Mouse (Mus musculus) left cerebral cortex, postnatal 36 days (tissue): ENCODE measurements around the gene Enpep. TPM values are rescaled to one million over a fixed set of nuclear protein-coding genes. Genes with fewer than 3 reads are reported as not detected.

Experiments
- DNase-seq, 2 experiments: peaks; one replicate each; pipeline ENCODE4 v3.0.0; 2021 to 2022; ENCODE audit warnings: low spot score in 2 of 2, mixed read lengths in 1 of 2
- intact Hi-C: fragments of 180-260 bp; cut with DNase I; formaldehyde crosslinking; loops from one replicate; pipeline ENCODE4 v1.15.1; 2025
- total RNA-seq, 2 experiments: library from RNA; stranded (reverse); gene quantifications; 2 replicates each; pipeline ENCODE4 v1.2.3; 2021

The Enpep gene
- total RNA-seq, 2 experiments from 2014 or later: 1.5 TPM

DNA sequence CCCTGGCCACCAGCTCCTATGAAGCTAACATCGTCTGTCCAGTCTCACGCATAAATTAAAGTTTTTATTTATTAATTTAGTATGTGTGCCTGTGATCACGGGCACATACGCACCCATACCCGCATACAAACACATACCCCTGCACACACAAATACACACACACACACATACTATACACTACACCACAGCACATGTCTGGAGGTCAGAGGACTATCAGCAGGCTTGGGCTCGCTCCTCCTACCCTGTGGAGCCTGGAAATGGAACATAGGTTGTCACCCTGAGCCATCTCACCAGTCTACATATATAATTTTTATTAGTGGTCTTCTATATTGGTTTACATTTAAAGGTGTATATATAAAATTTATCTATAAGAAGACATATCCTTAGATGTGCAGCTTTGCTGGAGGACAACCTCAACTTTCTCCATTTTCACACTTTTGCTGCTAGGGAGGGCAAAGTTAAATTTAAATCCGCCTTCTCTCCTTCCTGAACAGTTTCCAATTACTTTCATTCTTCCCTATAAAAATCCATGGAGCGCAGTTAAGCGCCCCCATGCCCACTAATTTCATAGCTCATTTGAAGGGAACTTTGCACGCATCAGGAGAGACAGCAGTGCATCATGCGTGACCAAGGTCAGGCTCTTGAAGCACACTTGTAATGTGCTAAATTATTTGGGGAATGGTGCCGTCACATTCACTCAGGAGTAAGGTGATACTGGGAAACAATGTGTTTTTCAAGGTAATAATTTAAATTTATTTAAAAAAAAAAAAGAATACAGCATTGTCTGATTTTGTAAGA lies 63.4 kb downstream of the Enpep start:
- intact Hi-C loops: no loop called here
- no peak for DNase-seq

DNA sequence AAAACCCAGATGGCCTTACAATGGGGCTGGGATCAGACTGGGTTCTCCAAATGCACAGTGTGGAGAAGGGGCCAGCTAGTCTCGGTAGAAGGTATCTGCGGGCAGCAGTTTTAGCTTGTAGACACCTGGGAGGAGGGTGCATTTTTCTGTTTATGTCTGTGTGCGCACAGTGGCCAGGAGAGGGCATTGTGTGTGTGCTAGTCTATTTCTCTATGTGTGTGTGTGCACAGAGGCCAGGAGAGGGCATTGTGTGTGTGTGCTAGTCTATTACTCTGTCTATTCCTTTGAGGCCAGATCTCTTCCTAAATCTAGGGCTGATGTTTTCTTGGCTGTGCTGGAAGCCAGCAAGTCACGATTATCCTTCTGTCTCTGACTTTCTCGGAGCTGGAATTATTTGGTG lies 74.0 kb downstream of the Enpep start:
- intact Hi-C loops: no loop called here
- no peak for DNase-seq

DNA sequence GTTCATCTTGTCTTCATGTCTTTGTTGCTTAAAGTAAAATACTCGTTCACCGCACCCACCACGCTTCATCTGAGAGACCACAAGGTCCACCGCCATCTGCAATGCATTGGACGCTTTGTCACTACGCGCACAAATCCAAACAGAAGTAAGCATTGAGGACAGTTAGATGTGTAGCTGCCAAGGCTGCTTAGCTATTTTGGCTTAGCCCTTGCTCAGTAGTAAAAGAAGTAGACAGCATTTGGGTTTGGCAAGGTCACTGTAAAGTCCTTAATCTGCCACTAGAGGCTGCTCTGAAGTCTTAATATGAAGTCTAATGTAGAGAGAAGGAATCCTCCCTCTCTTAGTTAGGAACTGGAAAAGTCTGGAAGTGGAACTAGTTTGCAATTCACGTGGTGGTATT lies 75.8 kb downstream of the Enpep start:
- no peak for DNase-seq
- intact Hi-C loops: no loop called here

DNA sequence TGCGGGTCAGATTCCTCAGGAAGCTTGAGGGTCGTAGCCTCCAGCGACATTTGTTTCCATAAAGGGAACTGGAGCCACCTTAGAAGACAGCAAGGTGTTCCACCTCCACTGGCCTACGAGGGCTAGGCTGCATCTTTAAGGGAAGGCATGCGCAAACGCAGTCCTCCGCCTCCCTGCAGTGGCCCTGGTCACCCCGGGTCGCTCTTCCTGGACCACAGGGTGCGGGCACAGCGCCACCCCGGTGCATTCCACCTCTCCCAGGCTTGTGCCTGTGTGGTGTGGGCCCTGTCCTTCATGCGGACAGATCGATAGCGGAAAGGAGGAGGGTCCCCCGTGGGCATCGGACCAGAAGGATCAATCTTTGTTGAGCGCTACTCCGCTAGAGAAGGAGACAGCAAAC lies 76.2 kb downstream of the Enpep start:
- intact Hi-C loops: no loop called here
- no peak for DNase-seq

DNA sequence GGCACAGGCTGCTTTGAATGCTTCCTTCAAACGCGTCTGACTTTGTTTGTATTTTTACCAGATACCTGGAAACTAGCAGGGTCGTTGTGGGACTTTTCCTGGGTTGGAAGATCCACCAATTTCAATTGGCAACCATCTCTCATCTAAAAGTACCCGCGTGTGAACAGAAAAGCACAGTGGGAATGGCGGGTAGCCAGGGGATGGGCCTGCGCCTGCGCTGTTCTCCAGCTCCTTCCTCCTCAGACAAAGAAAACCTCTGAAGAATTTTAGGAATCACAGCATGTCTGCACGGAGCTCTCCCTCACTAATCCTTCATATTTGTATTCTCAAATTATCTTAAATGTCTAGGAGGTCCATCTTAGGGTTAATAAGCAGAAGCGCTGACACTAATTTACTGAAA lies 78.3 kb downstream of the Enpep start:
- intact Hi-C loops: no loop called here
- peak in 1 of 2 experiments; percentile 28 for DNase-seq

DNA sequence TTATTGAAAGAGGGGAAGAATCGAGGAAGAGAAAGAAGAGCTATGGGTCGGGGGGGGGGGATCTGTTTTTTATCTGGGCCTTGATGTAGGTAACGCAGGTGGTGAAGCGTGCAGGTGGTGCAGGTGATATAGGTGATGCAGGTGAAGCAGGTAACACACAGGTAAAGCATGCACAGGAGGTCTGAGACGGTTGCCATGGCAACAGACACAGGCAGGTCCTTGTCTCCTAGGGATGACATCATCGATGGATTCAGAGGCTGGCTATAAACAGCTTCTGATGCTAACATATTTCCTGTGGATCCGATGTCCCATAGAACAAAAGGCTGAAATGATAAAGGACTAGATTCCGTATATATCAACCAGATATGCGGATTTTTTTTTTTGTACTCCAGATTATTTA lies 81.5 kb downstream of the Enpep start:
- intact Hi-C loops: no loop called here
- DNase-seq: no peak

DNA sequence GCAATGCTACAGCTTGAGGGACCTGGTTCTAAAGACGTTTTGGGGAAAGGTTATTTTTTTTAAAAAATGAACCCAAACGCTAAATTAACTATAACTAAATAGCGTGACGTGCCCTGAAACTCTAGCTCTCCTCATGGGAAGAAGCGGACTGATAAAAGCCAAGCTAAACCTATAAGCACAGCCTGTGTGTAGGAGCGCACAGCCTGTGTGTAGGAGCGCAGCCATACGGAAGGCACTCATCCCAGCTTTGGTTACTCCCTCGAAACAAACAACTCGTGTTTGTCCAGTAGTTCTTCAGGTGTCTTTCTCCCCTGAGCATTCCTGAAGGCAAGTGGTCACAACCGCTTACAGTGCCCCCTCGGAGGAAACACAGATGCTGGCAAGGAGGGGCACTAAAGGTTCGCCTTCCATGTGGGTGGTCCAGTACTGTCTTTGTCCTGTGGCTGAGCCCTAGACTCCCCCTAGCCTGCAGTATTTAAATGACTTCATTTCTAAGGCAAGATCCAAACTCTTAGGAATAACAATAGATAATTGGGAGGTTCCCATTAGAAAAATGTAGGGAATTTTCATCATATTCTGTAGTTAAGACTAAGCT lies 93.8 kb downstream of the Enpep start:
- DNase-seq: no peak
- intact Hi-C loops: no loop called here

DNA sequence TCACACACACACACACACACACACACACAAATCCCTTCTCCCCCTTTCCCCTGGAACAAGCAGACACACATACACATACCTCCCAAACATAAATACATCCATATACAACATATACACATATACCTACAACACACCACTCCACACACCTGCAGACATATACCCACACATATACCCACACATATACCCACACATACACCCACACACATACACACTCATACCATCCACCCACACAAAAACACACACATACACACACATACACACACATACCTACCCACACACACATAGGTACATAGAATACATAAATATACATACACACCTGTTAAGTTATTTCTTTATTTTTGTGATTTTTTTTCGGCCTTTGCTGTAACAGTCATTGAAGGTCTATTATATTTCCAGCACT lies 94.5 kb downstream of the Enpep start:
- no peak for DNase-seq
- intact Hi-C loops: no loop called here

DNA sequence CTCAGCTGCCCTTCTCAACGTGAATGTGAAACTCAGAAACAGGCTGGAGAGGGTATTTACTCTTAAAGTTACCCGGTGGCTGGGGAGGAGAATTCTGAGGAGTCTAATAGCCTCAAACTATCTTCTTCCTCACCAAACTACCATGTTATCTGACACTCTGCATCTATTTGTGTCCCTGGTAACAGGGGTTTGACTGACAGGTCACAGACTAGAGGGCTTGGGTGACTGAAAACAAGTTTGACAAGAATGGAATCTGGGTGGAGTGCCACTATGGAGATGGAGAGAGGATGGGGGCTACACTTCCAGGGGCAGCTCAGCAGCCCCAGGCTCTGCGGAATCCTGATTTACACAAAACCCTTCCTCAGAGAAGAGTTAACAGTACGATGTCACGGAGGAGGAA lies 105.2 kb downstream of the Enpep start:
- intact Hi-C loops: no loop called here

DNA sequence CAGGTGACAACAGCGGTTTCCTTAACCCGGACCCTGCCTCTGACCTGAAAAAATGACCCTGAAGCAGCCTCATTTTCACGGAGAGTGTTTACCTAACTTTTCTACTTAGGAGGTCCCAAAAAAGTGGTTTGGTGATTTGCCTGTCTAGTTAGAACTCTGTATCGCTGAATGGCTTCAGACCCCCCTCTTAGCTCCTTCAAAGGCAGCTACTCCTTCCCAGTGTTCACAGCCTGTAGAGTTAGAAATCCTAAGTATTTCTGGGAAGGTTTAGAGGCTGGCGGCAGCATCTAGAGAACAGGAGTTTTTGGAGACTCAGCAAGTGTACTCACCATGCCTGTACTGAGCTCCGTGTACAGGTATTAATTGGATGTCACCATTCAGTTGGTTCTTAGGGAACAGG lies 105.8 kb downstream of the Enpep start:
- intact Hi-C loops: no loop called here
- no peak for DNase-seq

More for the DNA sequence above, 105.2 kb downstream of the Enpep start:
- DNase-seq: no peak

DNA sequence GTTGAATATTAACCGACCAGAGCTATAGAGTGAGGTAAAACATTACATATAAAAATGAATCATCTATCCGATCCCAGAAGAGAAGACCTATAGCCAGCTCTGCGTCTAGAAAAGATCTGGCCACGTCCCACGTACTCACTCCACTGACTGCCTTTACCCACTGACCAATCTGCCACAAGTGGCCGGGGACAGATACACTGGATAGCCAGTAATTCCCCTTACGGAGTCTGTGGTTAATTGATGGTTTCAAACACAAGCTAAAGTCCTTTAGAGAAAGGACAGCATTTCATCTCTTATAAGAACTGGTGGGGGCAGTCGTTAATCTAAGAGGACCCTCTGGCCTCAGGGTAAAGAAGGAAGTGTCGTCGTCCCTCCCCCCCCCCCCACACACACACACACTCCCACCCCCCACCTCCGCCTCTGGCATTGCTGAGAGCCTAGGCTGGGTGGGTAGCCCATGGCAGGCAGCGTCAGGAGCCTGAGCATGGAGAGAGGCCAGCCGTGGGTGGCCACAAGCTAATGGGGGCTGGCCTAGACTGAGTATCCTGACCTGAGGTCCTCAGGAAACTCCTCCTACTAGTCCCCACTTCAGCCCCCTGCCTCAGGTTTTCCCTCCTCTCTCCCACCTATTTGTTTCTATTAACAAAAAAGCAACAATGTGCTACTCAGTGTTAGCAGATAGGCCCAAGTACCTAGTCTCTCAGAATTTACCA lies 106.8 kb downstream of the Enpep start:
- intact Hi-C loops: no loop called here

DNA sequence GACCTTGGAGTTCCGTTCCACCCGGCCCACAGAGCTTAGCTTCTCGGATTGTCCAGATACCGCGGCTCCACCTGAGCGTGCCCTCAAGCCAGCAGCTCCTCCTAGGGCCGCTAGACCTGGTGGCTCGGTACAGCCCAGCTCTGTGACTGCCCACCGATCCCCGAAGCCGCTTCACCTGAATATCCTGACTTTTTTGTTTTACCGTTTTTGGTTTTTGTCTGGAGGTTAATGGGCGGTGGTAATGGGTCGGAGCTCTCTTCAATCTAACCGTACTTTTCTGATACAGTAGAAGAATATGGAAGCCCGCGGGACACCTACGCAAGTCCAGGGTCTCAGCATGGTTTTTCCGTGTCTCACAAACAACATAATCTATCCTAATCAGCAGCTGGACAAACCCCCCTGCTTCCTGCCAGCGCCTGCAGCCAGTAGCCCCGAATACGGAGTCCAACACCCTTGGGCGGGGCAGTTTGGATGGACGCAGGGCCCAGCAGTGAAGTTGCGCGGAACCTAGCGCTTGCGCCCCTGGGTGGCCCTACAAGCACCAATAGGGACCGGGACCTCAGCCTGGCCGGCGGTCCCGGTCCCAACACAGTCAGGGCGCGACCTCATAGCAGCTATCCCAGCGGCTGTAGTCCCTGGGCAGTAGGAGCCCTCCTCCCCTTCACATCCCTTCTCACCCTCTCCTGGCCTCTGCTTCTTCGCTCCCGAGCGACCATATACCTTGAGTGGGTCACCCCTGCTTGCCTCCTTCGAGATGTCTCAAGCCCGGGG lies 107.5 kb downstream of the Enpep start:
- no peak for DNase-seq
- intact Hi-C loops: loop anchor here (5.0 kb wide), 1 partner anchor 1877 kb away; no protein-coding TSS in a partner anchor

More for the DNA sequence above, 106.8 kb downstream of the Enpep start:
- DNase-seq: no peak

DNA sequence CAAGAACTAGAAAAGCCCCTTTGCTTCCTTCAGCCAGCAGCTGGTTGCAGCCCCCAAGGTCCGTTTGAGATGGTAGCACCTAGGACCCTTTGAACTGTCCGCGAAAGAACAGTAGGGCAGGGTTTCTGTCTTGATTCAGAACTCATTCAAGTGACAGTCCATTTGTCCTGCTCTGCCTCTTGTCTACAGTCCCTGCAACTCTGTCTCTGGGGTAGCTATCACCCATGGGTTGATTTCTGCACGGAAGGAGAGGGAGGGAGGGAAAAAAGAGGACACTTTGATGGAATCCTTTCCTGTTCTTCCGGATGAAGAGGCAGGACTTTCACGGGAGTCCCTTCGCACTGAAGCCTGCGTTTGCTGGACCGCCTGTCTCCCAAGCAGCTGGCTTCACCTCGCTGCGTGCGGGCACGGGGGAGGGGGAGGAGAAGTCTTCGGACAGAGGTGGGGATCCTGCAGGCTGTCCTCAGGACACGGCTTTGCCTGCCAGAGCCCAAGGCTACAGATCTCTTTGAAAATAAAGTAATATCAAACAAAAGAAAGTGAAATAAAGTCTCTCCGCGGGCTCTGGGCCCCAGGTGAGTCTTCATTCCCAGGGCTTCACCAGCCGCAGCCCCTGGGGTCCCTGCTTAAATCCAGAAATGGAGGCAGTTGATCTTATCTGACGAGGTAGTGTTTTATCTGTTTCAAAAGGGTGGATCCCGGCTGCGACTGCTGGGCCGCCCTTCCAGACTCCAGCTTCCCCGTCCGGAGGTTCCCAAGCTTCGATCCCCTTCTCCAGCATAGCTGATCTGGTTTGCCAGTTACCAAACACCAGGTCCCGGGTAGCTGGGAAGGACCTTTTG lies 108.3 kb downstream of the Enpep start:
- intact Hi-C loops: loop anchor here (5.0 kb wide), 1 partner anchor 1878 kb away; no protein-coding TSS in a partner anchor
- no peak for DNase-seq

DNA sequence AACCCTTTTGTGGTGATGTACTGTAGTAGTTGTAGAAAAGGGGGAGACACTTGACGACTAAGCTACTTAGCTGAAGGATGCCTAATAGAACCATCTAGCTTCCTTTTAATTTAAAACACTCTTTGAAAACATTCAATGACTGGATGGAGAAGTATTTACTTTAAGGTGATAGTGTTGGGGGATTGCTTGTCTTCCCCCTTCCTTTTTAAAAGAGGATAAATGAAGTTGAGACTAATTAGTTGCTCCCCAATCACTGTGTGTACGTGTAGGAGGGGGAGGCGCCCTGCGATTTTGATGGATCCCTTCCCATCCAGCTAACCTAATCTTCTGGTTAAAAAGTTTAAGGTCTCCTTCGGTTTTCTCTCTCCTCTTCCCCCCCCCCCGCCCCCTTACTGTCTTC lies 109.1 kb downstream of the Enpep start:
- DNase-seq: no peak
- intact Hi-C loops: loop anchor here (5.0 kb wide), 1 partner anchor 1879 kb away; no protein-coding TSS in a partner anchor

DNA sequence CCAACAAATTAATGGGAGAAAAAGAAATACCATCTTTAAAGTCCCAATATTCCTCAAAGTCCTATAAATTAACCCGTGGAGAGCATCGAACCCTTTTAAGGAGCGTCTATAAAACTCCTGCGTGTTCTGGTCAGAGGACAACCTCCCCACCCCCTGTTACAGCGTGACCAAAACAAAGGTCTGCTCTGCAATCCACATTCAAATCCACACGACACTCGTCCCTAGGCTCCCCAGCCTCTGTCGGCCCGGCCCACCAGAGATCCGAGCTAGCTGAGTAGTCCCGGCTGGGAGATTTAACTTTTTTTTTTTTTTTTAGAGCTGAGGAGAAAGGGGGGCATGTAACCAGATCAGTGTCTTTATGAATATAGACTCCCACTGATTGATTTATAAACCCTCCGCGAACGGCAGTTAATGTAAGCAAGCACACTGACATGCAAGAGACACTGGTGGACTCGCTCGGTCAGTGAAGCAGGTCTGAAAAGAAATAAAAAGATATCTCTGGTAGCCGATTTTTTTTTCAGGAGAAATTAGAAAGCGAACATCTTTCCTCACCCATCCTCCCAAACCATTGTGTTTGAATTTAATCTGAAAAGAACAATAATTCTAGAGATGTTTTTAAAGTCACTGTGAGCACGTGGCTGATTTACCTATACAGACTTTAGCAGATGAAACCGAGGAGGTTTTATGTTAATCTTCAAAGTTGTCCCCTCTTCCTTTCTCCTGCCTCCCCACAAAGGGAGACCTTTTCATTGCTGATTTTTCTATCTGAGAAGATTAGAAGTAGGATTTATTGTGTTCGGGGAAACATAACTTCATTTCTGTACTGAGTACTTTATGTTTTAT lies 109.9 kb downstream of the Enpep start:
- intact Hi-C loops: loop anchor here (5.0 kb wide), 1 partner anchor 1880 kb away; no protein-coding TSS in a partner anchor
- DNase-seq: no peak

DNA sequence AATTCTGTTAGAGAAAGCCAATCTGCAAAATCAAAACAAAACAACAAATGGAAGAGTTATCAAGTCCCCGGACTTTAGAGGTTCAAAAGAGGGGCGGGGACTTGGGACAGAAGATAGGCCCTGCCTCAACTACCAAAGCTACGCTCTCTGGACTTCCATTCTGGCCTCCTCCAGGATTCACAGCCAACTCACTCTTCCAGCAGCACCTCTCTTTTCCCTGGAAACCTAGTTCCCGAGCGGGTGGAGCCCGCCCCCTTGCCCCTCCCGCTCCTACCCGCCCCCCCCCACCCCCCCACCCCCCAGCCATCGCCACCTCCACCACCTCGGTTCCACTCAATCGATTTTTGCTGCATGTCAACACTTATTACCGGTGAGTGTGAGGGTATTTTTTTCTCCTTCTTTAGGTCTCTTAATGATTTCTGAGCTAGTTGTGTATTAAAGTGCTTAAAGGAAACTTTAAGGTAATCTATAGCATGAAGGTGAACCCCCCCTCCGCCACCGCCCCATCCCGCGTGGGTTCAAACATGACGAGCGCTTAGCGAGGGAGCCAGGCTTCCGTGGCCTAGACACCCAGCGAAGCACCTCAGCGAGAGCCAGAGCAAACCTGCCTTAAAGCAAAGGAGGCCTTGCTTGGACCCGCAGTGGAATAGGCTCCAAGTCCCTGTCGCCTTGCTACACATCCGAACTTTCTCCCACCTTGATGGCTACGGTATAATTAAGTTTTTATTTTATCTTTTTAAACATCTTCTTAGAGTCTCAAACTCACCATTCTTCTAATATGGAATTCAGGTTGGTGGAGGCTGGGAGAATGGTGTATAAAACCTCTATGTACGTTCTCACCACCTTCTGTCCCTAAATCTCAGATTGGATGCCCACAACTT lies 110.9 kb downstream of the Enpep start:
- no peak for DNase-seq
- intact Hi-C loops: loop anchor here (5.0 kb wide), 1 partner anchor 1881 kb away; no protein-coding TSS in a partner anchor
